Mouse (Mus musculus) CH12.LX (cell line): ENCODE data around the gene Mras. TPM values are rescaled to one million over a fixed set of nuclear protein-coding genes. Genes with fewer than 3 reads are reported as not detected.

ENCODE experiments used
- DNase-seq: peaks from one replicate; pipeline ENCODE4 v3.0.0-alpha.2; 2013; ENCODE audit errors: extremely low read depth
- H3K27ac ChIP-seq: 2 replicates; pipeline ENCODE4 v1.5.1; 2012; ENCODE audit warnings: low read depth, mild to moderate bottlenecking, control low read depth, moderate library complexity; ENCODE audit not compliant: insufficient read depth
- H3K27me3 ChIP-seq: replicated peaks from 2 replicates; pipeline ENCODE3; 2012; ENCODE audit warnings: inconsistent platforms
- H3K36me3 ChIP-seq, 2 experiments: replicated peaks in 1 of 2; 2 replicates each; pipeline versions ENCODE3 to v1.6.1; 2012; ENCODE audit warnings: inconsistent platforms in 1 of 2, low read length in 1 of 2, mild to moderate bottlenecking in 1 of 2, mixed read lengths in 1 of 2, moderate library complexity in 1 of 2; ENCODE audit not compliant: control insufficient read depth in 1 of 2, insufficient read depth in 1 of 2
- H3K4me1 ChIP-seq, 2 experiments: 2 replicates each; pipeline ENCODE4 v1.6.1; 2012; ENCODE audit warnings: inconsistent platforms in 1 of 2, moderate library complexity in 1 of 2; ENCODE audit not compliant: insufficient read depth in 2 of 2, control insufficient read depth in 1 of 2
- H3K4me2 ChIP-seq: 2 replicates; pipeline ENCODE4 v1.6.1; 2012; ENCODE audit warnings: low read depth, mild to moderate bottlenecking, control low read depth; ENCODE audit not compliant: poor library complexity, insufficient read depth, severe bottlenecking
- H3K4me3 ChIP-seq, 3 experiments: fragments of 150-350 bp in 1 of 3; sonication (generic) in 1 of 3; replicated peaks in 1 of 3; 2 replicates each; pipeline versions ENCODE3 to v1.5.1; 2011 to 2012; ENCODE audit warnings: low read depth in 2 of 3, low read length in 2 of 3, mild to moderate bottlenecking in 2 of 3, moderate library complexity in 2 of 3, control low read depth in 1 of 3, improper control_type of control experiment in 1 of 3, inconsistent platforms in 1 of 3, mixed read lengths in 1 of 3; ENCODE audit not compliant: poor library complexity in 1 of 3
- H3K79me2 ChIP-seq: replicated peaks from 2 replicates; pipeline ENCODE4 v1.6.1; 2012; ENCODE audit warnings: mild to moderate bottlenecking, moderate library complexity; ENCODE audit not compliant: control insufficient read depth, poor library complexity, insufficient read depth, severe bottlenecking; ENCODE audit errors: extremely low read depth
- H3K9ac ChIP-seq: 2 replicates; pipeline ENCODE4 v1.6.1; 2012; ENCODE audit warnings: low read depth, mild to moderate bottlenecking, control low read depth, moderate library complexity; ENCODE audit not compliant: insufficient read depth
- H3K9me3 ChIP-seq: replicated peaks from 2 replicates; pipeline ENCODE3; 2012; ENCODE audit warnings: low read length, inconsistent platforms, mixed read lengths
- BHLHE40 ChIP-seq: IDR thresholded peaks from 2 replicates; pipeline ENCODE4 v1.6.1; 2011; ENCODE audit warnings: mild to moderate bottlenecking, low read depth, low read length, improper control_type of control experiment
- CHD1 ChIP-seq: IDR thresholded peaks from 2 replicates; pipeline ENCODE4 v1.6.1; 2012; ENCODE audit warnings: low read depth, low read length, improper control_type of control experiment, inconsistent platforms
- CHD2 ChIP-seq: IDR thresholded peaks from 2 replicates; pipeline ENCODE4 v1.6.1; 2011; ENCODE audit warnings: low read length, improper control_type of control experiment
- ETS1 ChIP-seq: conservative IDR thresholded peaks from 2 replicates; pipeline ENCODE4 v1.6.1; 2012; ENCODE audit warnings: low read depth, mild to moderate bottlenecking, inconsistent platforms, low read length, improper control_type of control experiment, moderate library complexity
- GABPA ChIP-seq: IDR thresholded peaks from 2 replicates; pipeline ENCODE4 v1.6.1; 2012; ENCODE audit warnings: low read depth, low read length, improper control_type of control experiment, inconsistent platforms; ENCODE audit not compliant: insufficient replicate concordance
- MAX ChIP-seq: IDR thresholded peaks from 2 replicates; pipeline ENCODE4 v1.6.1; 2011; ENCODE audit warnings: low read length, improper control_type of control experiment
- MYC ChIP-seq: IDR thresholded peaks from 2 replicates; pipeline ENCODE4 v1.6.1; 2011; ENCODE audit warnings: low read depth, mild to moderate bottlenecking, improper control_type of control experiment, low read length
- NRF1 ChIP-seq: IDR thresholded peaks from 2 replicates; pipeline ENCODE4 v1.6.1; 2014; ENCODE audit warnings: low read depth, mild to moderate bottlenecking, inconsistent platforms, low read length, improper control_type of control experiment, moderate library complexity
- PAX5 ChIP-seq: IDR thresholded peaks from 2 replicates; pipeline ENCODE4 v1.6.1; 2012; ENCODE audit warnings: low read length, inconsistent platforms, mixed read lengths
- RAD21 ChIP-seq: IDR thresholded peaks from 2 replicates; pipeline ENCODE4 v1.6.1; 2011; ENCODE audit warnings: low read depth, mild to moderate bottlenecking, low read length, improper control_type of control experiment, moderate library complexity
- SMC3 ChIP-seq: IDR thresholded peaks from 2 replicates; pipeline ENCODE4 v1.6.1; 2011; ENCODE audit warnings: low read depth, low read length, improper control_type of control experiment
- TBP ChIP-seq: conservative IDR thresholded peaks from 2 replicates; pipeline ENCODE4 v1.6.1; 2011; ENCODE audit warnings: low read depth, low read length, improper control_type of control experiment
- USF1 ChIP-seq: IDR thresholded peaks from 2 replicates; pipeline ENCODE4 v1.6.1; 2014; ENCODE audit warnings: low read depth, mild to moderate bottlenecking, inconsistent platforms, low read length, improper control_type of control experiment
- ZC3H11A ChIP-seq: IDR thresholded peaks from 2 replicates; pipeline ENCODE4 v1.6.1; 2012; ENCODE audit warnings: low read depth, mild to moderate bottlenecking, inconsistent platforms, low read length, improper control_type of control experiment
- ZKSCAN1 ChIP-seq: IDR thresholded peaks from 2 replicates; pipeline ENCODE4 v1.6.1; 2012; ENCODE audit warnings: low read depth, inconsistent platforms, low read length, improper control_type of control experiment, borderline replicate concordance
- ZMIZ1 ChIP-seq: IDR thresholded peaks from 2 replicates; pipeline ENCODE4 v1.6.1; 2012; ENCODE audit warnings: low read depth, mild to moderate bottlenecking, inconsistent platforms, low read length, improper control_type of control experiment
- dilution Hi-C: fragments of 300-500 bp; cut with MboI; formaldehyde crosslinking; loops from 2 replicates; pipeline ENCODE4 v1.14.3; 2020; ENCODE audit warnings: low sequenced_read_pairs; ENCODE audit not compliant: extremely low pct_unique_long_range_greater_than_20kb, extremely low pct_ligation_motif_present
- in situ Hi-C: fragments of 300-500 bp; cut with MboI; formaldehyde crosslinking; loops from 3 replicates; pipeline ENCODE4 v1.14.3; 2019; ENCODE audit warnings: low sequenced_read_pairs, low pct_ligation_motif_present, low pct_unique_long_range_greater_than_20kb, mixed read lengths
- polyA plus RNA-seq: library from polyadenylated mRNA; unstranded; fragments of >175 nt; gene quantifications from 2 replicates; pipeline ENCODE4 v1.2.1, GENCODE M21; 2012; ENCODE audit warnings: low read depth; ENCODE audit not compliant: insufficient read length
- total RNA-seq, 2 experiments: library from RNA; depleted of rRNA; stranded (reverse); fragments of 300-350 nt in 1 of 2; fragments of >200 nt in 1 of 2; gene quantifications; 2 replicates each; pipeline ENCODE4 v1.2.3; 2012 to 2014

Mras gene
- total and polyA plus RNA-seq, 3 experiments: 0.21 TPM; not detected in 2

DNA sequence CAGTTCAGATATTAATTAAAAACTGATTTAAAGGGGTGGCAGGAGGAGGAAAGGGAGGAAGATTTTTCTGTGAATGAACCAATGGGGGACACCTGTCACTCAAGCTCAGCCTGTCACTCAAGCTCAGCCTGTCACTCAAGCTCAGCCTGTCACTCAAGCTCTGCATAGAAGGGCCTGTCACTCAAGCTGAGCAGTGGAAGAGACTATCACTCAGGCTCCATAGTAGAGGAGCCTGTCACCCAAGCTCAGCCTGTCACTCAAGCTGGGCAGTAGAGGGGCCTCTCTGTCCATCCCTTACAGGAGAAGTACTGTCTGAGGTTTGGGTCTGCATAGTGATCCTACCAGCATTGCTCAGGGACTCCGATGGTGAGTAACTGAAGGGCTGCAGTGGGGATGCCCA lies 98.9 kb downstream of the Mras start:
- H3K4me2 ChIP-seq: no peak overlapping the region
- H3K79me2 ChIP-seq: no peaks in the 10 kb centered on the region
- H3K27me3 ChIP-seq: no peaks in the 10 kb centered on the region
- no peak overlapping the region for H3K9ac ChIP-seq
- no peaks in the 10 kb centered on the region for H3K36me3 ChIP-seq
- H3K4me3 ChIP-seq: no peak overlapping the region
- no peaks in the 10 kb centered on the region for H3K9me3 ChIP-seq
- TF ChIP-seq RAD21 (no peak), NRF1 (no peak), MYC (no peak), ETS1 (no peak), ZKSCAN1 (no peak), CHD2 (no peak), USF1 (no peak), ZC3H11A (no peak)
- in situ Hi-C loops: no loop called here
- dilution Hi-C loops: no loop called here
- no peak overlapping the region for H3K27ac ChIP-seq
- no peak for DNase-seq
- H3K4me1 ChIP-seq: peaks cover 0 to 3% of the 10 kb centered on the region in 2 experiments; a peak in 1 of 4 replicates

DNA sequence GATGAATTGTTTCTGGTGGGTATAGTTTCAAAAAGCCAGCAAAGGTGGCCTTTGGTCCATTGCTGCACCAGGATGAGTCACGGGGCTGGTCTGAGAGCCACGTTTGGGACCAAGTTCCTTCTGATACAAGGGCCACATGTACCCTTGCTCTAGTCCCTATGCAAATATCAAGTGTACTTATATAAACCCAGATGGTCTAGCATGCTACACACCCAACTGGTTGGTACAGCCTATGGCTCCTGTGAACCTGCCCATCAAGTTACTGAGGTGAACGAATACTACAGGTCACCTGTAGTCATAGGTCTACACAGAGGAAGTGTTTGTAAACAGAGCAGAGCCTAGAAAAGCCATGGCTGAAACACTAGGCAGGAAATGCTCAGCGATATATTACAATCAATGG lies 100.6 kb downstream of the Mras start:
- Histone ChIP-seq H3K4me2 (no peak overlapping the region), H3K27ac (no peak overlapping the region), H3K79me2 (no peaks in the 10 kb centered on the region), H3K36me3 (no peaks in the 10 kb centered on the region), H3K27me3 (no peaks in the 10 kb centered on the region), H3K4me1 (peaks cover 0 to 3% of the 10 kb centered on the region in 2 experiments; a peak in 1 of 4 replicates), H3K9me3 (no peaks in the 10 kb centered on the region), H3K4me3 (no peak overlapping the region), H3K9ac (no peak overlapping the region)
- TF ChIP-seq TBP: no peak
- TF ChIP-seq MAX: no peak
- TF ChIP-seq ETS1: no peak
- no peak for TF ChIP-seq BHLHE40
- no peak for TF ChIP-seq SMC3
- TF ChIP-seq ZMIZ1: no peak
- no peak for TF ChIP-seq CHD1
- no peak for TF ChIP-seq PAX5
- TF ChIP-seq GABPA: no peak
- no peak for DNase-seq
- dilution Hi-C loops: no loop called here
- in situ Hi-C loops: no loop called here

Other genes with a start within 250 kb of the Mras start
- gene Faiml, start 200.1 kb downstream of the Mras start, total RNA-seq (2012; rRNA removed): not detected in 2 replicates
- not detected in 2 replicates for gene Faiml, start 200.1 kb downstream of the Mras start, total RNA-seq (2014; rRNA removed)
- gene Faiml, start 200.1 kb downstream of the Mras start, polyA plus RNA-seq: not detected in 2 replicates
- 6.5 and 10.2 TPM in 2 replicates for gene Cep70, start 194.0 kb downstream of the Mras start, total RNA-seq (2012; rRNA removed)
- 21.8 and 22.9 TPM in 2 replicates for gene Cep70, start 194.0 kb downstream of the Mras start, total RNA-seq (2014; rRNA removed)
- 8.8 and 9.7 TPM in 2 replicates for gene Cep70, start 194.0 kb downstream of the Mras start, polyA plus RNA-seq
- gene Esyt3, start 78.8 kb downstream of the Mras start, total RNA-seq (2012; rRNA removed): not detected in 2 replicates
- gene Esyt3, start 78.8 kb downstream of the Mras start, total RNA-seq (2014; rRNA removed): not detected in 2 replicates
- gene Esyt3, start 78.8 kb downstream of the Mras start, polyA plus RNA-seq: 0.27 TPM in 1 of 2 replicates, not detected in the other
- gene Nme9, start 14.1 kb upstream of the Mras start, total RNA-seq (2012; rRNA removed): not detected in 2 replicates
- gene Nme9, start 14.1 kb upstream of the Mras start, total RNA-seq (2014; rRNA removed): not detected in 2 replicates
- gene Nme9, start 14.1 kb upstream of the Mras start, polyA plus RNA-seq: not detected in 2 replicates
- 9.3 and 11.0 TPM in 2 replicates for gene Armc8, start 131.5 kb upstream of the Mras start, total RNA-seq (2012; rRNA removed)
- 16.9 and 17.0 TPM in 2 replicates for gene Armc8, start 131.5 kb upstream of the Mras start, total RNA-seq (2014; rRNA removed)
- 12.6 and 15.3 TPM in 2 replicates for gene Armc8, start 131.5 kb upstream of the Mras start, polyA plus RNA-seq
- 33.9 and 44.0 TPM in 2 replicates for gene Dbr1, start 138.4 kb upstream of the Mras start, total RNA-seq (2012; rRNA removed)
- 57.5 and 64.7 TPM in 2 replicates for gene Dbr1, start 138.4 kb upstream of the Mras start, total RNA-seq (2014; rRNA removed)
- gene Dbr1, start 138.4 kb upstream of the Mras start, polyA plus RNA-seq: 41.4 and 42.7 TPM in 2 replicates
- not detected in 2 replicates for gene A4gnt, start 175.1 kb upstream of the Mras start, total RNA-seq (2012; rRNA removed)
- gene A4gnt, start 175.1 kb upstream of the Mras start, total RNA-seq (2014; rRNA removed): not detected in 2 replicates
- gene A4gnt, start 175.1 kb upstream of the Mras start, polyA plus RNA-seq: not detected in 2 replicates
- not detected in 2 replicates for gene Dzip1l, start 192.1 kb upstream of the Mras start, total RNA-seq (2012; rRNA removed)
- gene Dzip1l, start 192.1 kb upstream of the Mras start, total RNA-seq (2014; rRNA removed): not detected in 2 replicates
- not detected in 2 replicates for gene Dzip1l, start 192.1 kb upstream of the Mras start, polyA plus RNA-seq